Mouse (Mus musculus) heart, embryonic 15.5 days (tissue): Measurements from ENCODE around the gene Ackr3. TPM values are rescaled to one million over a fixed set of nuclear protein-coding genes. Genes with fewer than 3 reads are reported as not detected.
A peak's percentile ranks its signal among the peaks of the same experiment; 100 is the strongest.

ENCODE experiments used
- ATAC-seq: fragments of 200-750 bp; cut with Nextera tagmentation; replicated peaks from 2 replicates; pipeline ENCODE4 v1.8.0; 2017; ENCODE audit warnings: low read depth, moderate TSS enrichment; ENCODE audit not compliant: insufficient number of reproducible peaks, insufficient read depth, low FRiP score
- H3K27ac ChIP-seq: fragments of 300-500 bp; sonication (generic); 2 replicates; pipeline ENCODE4 v1.5.1; 2015; ENCODE audit warnings: mild to moderate bottlenecking, inconsistent platforms
- H3K27me3 ChIP-seq: fragments of 300-500 bp; sonication (generic); 2 replicates; pipeline ENCODE4 v1.6.1; 2015; ENCODE audit warnings: inconsistent platforms
- H3K36me3 ChIP-seq: fragments of 300-500 bp; sonication (generic); 2 replicates; pipeline ENCODE4 v1.6.1; 2015; ENCODE audit warnings: mild to moderate bottlenecking, inconsistent platforms
- H3K4me1 ChIP-seq: fragments of 300-500 bp; sonication (generic); replicated peaks from 2 replicates; pipeline ENCODE4 v1.6.1; 2015; ENCODE audit warnings: inconsistent platforms
- H3K4me2 ChIP-seq: fragments of 300-500 bp; sonication (generic); 2 replicates; pipeline ENCODE4 v1.6.1; 2015; ENCODE audit warnings: inconsistent platforms, mild to moderate bottlenecking, moderate library complexity
- H3K4me3 ChIP-seq: fragments of 300-500 bp; sonication (generic); 2 replicates; pipeline ENCODE4 v1.5.1; 2015; ENCODE audit warnings: mild to moderate bottlenecking, inconsistent platforms
- H3K9ac ChIP-seq: fragments of 300-500 bp; sonication (generic); 2 replicates; pipeline ENCODE4 v1.6.1; 2015; ENCODE audit warnings: mild to moderate bottlenecking, inconsistent platforms
- H3K9me3 ChIP-seq: fragments of 300-500 bp; sonication (generic); replicated peaks from 2 replicates; pipeline ENCODE4 v1.6.1; 2016; ENCODE audit warnings: inconsistent platforms
- WGBS: fragments of 180-500 bp; shearing (Covaris S2); methylation state at CpG from one replicate; pipeline ENCODE4 v1.1.7; 2015; ENCODE audit warnings: mixed read lengths; 5-methylcytosine and 5-hydroxymethylcytosine counted together
- polyA plus RNA-seq: library from polyadenylated mRNA; unstranded; fragments of >200 nt; fragmentation: Nextera tagmentation; extraction: Ambion mirVana; gene quantifications from 2 replicates; pipeline ENCODE4 v1.2.1, GENCODE M21; 2015

The Ackr3 gene
- polyA plus RNA-seq: 26.9 and 29.0 TPM in 2 replicates

DNA sequence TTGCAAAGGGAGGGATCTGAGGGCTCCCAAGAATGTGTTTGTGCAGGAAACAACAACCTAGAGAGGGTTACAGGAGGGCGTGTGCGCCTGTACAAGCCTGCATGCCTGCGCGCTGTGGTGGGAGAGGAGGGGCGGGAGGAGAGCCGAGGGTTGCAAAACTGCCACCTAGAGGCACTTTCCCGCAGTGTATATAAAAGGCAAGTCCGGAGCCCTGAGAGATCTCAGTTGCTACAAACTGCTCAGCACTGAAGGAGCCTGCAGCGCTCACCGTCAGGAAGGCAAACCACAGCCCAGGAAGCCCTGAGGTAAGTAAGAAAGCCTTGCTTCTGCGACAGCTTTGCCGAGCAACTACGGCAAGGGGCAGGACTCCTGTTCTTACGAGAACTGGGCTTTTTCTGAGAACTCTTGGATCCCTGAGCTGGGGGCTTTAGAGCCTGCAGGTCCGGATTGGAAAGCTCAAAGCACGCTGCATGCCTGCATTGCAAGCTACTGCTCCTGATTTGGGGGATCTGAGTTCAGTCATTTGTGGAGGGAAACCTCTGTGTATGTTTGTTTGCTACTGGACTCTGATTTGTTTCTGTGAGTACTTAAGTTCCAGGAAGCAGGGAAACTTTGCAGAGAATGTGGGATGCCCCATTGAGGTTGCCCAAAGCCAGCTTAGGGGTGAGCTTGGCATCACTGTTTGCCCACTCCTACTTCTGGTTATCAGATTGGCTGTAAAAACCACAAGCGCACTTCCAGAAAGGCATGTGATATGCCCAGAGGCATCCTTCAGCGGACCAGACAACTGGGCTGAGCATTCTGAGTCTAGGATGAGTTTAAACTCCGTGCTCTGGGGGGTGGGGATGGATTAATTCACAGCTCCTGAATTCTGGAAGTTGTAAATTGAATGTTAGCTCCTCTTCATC, at the start of gene Ackr3:
Ackr3 (plus strand) TSS at position 198 of the 908 bp plus-strand sequence.
- H3K27me3 ChIP-seq: peaks cover 27% of the 10 kb centered on the region
- 2% methylated on average over 19 of the region's 19 CpGs for WGBS
- ATAC-seq: peak; percentile 79
- H3K4me1 ChIP-seq: peaks cover 51% of the 10 kb centered on the region
- peak within 1 kb of the TSS; percentile 58 for H3K4me3 ChIP-seq
- peak within 1 kb of the TSS; percentile 60 for H3K9ac ChIP-seq
- peak within 1 kb of the TSS; percentile 70 for H3K27ac ChIP-seq
- H3K36me3 ChIP-seq: no peaks in the 10 kb centered on the region
- no peaks in the 10 kb centered on the region for H3K9me3 ChIP-seq
- H3K4me2 ChIP-seq: peak within 1 kb of the TSS; percentile 69

DNA sequence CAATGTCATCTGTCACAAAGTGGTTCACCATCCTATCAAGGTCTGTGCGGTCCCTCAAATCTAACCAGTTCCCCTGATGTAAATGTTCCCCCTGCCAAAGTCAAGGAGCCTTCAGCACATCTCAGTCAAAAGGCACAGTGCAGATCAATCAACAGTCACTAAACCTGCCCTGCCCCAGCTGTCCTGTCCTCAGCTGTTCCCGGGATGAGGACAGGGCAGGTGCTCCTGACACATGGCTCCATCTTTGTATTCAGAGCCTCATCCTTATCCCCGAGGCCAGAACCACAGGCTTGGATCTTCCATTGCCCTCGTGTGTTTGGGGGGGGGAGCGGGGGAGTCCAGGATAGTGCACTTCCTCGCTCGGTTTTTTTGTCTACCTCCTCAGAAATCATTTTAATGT, 47.2 kb upstream of the Ackr3 start:
- peaks cover 53% of the 10 kb centered on the region for H3K27me3 ChIP-seq
- no peak for ATAC-seq
- no peak overlapping the region for H3K4me3 ChIP-seq
- no peak overlapping the region for H3K4me2 ChIP-seq
- H3K27ac ChIP-seq: no peak overlapping the region
- peaks cover 21% of the 10 kb centered on the region for H3K4me1 ChIP-seq
- no peaks in the 10 kb centered on the region for H3K9me3 ChIP-seq
- H3K9ac ChIP-seq: no peak overlapping the region
- H3K36me3 ChIP-seq: no peaks in the 10 kb centered on the region
- WGBS: 43% methylated on average over 7 of the region's 7 CpGs

DNA sequence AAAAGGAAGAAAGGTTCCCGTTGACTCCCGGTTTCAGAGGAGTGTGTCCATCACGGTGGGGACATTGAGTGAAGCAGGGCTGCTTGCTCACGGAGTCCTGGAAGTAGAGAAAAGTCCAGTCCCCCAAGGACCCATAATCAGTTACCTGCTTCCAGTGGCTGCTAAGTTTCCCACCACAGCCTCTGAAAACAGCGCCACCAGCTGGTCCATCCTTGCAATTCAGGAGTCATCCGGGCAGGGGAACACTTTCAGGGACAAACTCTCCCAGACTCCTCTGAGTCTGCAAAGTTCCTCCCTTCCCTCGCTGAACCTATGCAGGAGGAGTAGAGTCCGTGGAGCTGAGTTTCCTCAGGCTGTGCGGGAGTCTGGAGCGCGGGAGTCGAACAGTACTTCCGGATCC, 43.9 kb upstream of the Ackr3 start:
- Histone ChIP-seq H3K4me1 (peaks cover 10% of the 10 kb centered on the region; the same call in 1 of the 2 replicates), H3K9me3 (no peaks in the 10 kb centered on the region), H3K4me3 (no peak overlapping the region), H3K27me3 (peaks cover 37% of the 10 kb centered on the region), H3K36me3 (no peaks in the 10 kb centered on the region), H3K4me2 (no peak overlapping the region), H3K9ac (no peak overlapping the region), H3K27ac (no peak overlapping the region)
- ATAC-seq: no peak
- 39% methylated on average over 13 of the region's 13 CpGs for WGBS

DNA sequence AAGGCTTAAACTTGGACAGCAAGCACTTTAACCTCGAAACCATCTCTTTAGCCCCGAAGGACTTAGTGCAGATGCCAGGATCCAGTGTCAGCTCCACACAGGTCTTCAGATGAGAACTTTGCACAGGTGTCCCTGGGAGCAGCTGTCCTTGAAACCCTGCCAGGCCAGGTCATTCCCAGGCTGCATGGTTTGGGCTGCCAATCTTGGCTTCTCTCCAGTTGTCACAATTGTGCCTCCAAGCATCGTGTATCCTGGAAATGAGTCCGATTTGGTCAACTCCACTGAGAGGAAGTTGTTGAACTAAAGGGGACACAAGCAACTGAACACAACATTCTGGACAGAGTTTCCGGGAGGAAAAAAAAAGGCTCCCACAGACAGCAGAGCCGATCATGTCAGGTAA, 42.2 kb upstream of the Ackr3 start:
- peaks cover 25% of the 10 kb centered on the region for H3K27me3 ChIP-seq
- ATAC-seq: no peak

DNA sequence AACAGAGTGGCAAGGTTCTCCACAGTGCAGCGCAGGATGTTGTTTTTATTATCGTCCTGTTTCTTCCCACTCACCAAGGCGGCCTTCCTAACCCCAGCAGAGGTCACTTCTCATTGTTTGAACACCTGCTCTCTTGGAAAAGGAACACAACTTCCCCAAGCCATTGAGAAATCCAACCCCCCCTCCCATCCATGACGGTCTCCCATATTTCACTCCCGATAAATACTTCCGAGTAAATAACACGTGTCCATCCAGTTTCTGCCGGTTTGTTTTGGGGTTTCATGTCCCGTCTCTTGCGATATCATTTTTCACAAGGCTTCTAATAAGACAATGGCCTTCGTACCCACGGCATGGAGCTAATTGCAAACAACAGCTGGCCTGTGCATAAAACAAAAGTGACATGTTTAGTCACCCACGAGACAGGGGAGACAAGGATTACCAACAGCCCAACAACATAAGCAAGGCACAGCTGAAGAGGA, 41.4 kb upstream of the Ackr3 start:
- Histone ChIP-seq H3K9me3 (no peaks in the 10 kb centered on the region), H3K4me2 (no peak overlapping the region), H3K27ac (0 out of 2 replicates have a peak overlapping the region, but pooled peaks have one; percentile 31), H3K27me3 (peaks cover 22% of the 10 kb centered on the region), H3K4me3 (no peak overlapping the region), H3K4me1 (0 out of 2 replicates have a peak, but pooled peaks cover 2% of the 10 kb centered on the region), H3K36me3 (no peaks in the 10 kb centered on the region), H3K9ac (no peak overlapping the region)
- 71% methylated on average over 13 of the region's 13 CpGs for WGBS
- no peak for ATAC-seq

More for the DNA sequence above, 42.2 kb upstream of the Ackr3 start:
- H3K9me3 ChIP-seq: no peaks in the 10 kb centered on the region
- no peaks in the 10 kb centered on the region for H3K36me3 ChIP-seq
- H3K4me1 ChIP-seq: peaks cover 9% of the 10 kb centered on the region; the same call in 1 of the 2 replicates
- H3K9ac ChIP-seq: no peak overlapping the region
- H3K27ac ChIP-seq: no peak overlapping the region
- no peak overlapping the region for H3K4me3 ChIP-seq
- 70% methylated on average over 6 of the region's 6 CpGs for WGBS
- H3K4me2 ChIP-seq: no peak overlapping the region

DNA sequence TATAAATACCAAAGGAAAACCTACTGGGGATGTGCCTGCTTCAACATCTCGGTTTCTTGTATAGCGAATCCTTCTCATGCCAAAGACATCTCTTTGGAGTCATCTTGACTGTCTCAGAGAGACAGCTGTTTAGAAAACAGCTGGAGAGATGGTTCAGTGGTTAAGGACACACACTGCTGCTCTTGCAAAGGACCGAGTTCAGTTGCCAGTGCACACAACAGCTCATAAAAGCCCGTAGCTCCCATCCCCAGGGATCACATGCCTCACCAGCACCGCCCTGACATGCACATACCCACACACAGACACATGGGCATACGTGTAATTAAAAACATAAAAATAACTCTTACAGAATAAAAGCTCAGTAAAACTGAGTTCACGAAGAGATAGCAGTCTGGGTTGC, 40.6 kb upstream of the Ackr3 start:
- ATAC-seq: no peak
- peaks cover 15% of the 10 kb centered on the region for H3K27me3 ChIP-seq
- no peak overlapping the region for H3K4me2 ChIP-seq
- 71% methylated on average over 7 of the region's 7 CpGs for WGBS
- 0 out of 2 replicates have a peak, but pooled peaks cover 2% of the 10 kb centered on the region for H3K4me1 ChIP-seq
- 0 out of 2 replicates have a peak overlapping the region, but pooled peaks have one; percentile 31 for H3K27ac ChIP-seq
- H3K4me3 ChIP-seq: no peak overlapping the region
- H3K9ac ChIP-seq: no peak overlapping the region
- no peaks in the 10 kb centered on the region for H3K9me3 ChIP-seq
- H3K36me3 ChIP-seq: no peaks in the 10 kb centered on the region

DNA sequence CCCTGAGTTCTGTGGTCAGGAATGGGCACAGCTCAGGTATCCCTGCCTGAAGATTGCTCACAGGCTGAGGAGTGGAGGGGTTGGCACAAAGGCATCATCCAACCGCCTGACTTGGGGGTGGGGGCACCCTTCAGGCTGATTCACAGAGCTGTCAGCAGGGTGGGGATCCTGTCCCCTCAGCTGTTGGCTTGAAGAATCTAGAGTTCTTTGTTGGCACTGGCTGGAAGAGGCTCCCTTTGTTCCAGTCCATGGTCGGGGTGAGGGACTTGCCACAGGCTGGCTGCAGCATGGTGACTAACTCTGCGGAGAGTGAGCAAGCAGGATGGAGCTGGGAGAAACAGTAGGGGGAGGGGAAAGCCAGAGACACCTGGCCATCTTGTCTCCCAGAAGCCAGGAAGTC, 39.5 kb upstream of the Ackr3 start:
- WGBS: 56% methylated on average over 3 of the region's 3 CpGs
- Histone ChIP-seq H3K27ac (no peak overlapping the region), H3K36me3 (no peaks in the 10 kb centered on the region), H3K4me1 (0 out of 2 replicates have a peak, but pooled peaks cover 2% of the 10 kb centered on the region), H3K4me2 (no peak overlapping the region), H3K9me3 (no peaks in the 10 kb centered on the region), H3K9ac (no peak overlapping the region), H3K27me3 (peaks cover 12% of the 10 kb centered on the region), H3K4me3 (no peak overlapping the region)
- no peak for ATAC-seq

DNA sequence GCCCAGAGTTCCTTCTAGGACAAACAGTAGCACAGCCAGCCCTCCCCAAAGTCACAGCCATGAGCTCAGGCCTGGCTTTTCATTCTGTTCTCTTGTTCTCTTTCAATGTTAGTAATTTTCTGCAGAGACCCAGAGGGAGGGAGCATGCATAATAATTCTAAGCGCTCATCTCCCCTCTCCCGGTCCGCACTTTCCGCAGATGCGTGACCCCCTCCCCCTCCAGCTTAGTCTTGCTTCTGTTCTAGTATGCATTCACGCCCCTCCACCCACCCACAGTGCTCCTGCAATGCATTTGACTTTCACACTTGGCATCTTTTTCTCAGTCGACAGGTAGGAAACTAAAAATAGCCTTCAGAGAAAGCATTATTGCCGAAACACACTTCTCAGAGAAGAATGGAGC, 29.4 kb upstream of the Ackr3 start:
- H3K36me3 ChIP-seq: no peaks in the 10 kb centered on the region
- peaks cover 5% of the 10 kb centered on the region; the same call in 1 of the 2 replicates for H3K4me1 ChIP-seq
- H3K4me2 ChIP-seq: no peak overlapping the region
- no peaks in the 10 kb centered on the region for H3K9me3 ChIP-seq
- no peak overlapping the region for H3K9ac ChIP-seq
- no peak for ATAC-seq
- WGBS: 73% methylated on average over 8 of the region's 8 CpGs
- H3K27me3 ChIP-seq: 0 out of 2 replicates have a peak, but pooled peaks cover 2% of the 10 kb centered on the region
- no peak overlapping the region for H3K4me3 ChIP-seq
- no peak overlapping the region for H3K27ac ChIP-seq

DNA sequence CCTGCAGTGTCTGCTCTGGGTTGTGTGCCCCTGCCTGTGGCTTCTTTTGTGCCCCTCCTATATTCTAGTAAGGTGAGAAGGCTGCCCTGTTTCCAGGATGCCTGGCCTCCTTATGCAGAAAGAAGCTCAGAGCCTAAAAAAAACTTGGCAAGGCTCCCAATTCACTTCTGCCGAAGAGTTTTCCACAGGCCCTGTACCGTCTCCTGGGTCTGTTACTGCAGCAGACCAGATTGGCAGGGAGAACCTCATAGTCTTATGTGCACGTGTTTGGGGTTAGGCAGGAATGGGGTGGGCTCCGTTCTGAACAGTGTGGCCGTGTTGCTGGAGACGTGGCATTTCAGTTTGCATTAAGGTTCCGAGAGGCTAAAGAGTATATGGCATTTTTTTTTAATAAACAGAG, 27.6 kb upstream of the Ackr3 start:
- ATAC-seq: no peak
- no peaks in the 10 kb centered on the region for H3K36me3 ChIP-seq
- H3K9me3 ChIP-seq: no peaks in the 10 kb centered on the region
- no peak overlapping the region for H3K9ac ChIP-seq
- H3K4me3 ChIP-seq: no peak overlapping the region
- peaks cover 5% of the 10 kb centered on the region; the same call in 1 of the 2 replicates for H3K4me1 ChIP-seq
- no peak overlapping the region for H3K4me2 ChIP-seq
- no peak overlapping the region for H3K27ac ChIP-seq
- 36% methylated on average over 7 of the region's 7 CpGs for WGBS
- 0 out of 2 replicates have a peak, but pooled peaks cover 7% of the 10 kb centered on the region for H3K27me3 ChIP-seq

DNA sequence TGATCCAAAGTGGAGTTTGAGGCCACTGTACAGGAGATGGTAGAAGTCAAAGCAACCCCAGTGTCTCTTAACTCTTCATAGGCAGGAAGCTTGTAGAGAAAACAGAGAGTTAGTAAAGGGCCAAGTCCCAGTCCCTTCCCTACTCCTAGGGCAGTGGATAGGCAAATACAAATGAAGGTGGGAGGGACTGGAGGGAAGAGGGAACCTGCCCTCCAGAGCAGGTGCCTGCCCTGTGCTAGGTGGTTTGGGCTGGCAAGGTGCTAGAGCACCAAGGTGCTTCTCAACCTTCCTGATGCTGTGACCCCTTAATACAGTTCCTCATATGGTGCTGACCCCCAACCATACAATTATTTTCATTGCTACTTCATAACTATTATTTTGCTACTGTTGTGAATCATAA, 26.2 kb upstream of the Ackr3 start:
- Histone ChIP-seq H3K4me1 (peaks cover 5% of the 10 kb centered on the region; the same call in 1 of the 2 replicates), H3K36me3 (no peaks in the 10 kb centered on the region), H3K4me3 (no peak overlapping the region), H3K4me2 (no peak overlapping the region), H3K27ac (no peak overlapping the region), H3K9me3 (no peaks in the 10 kb centered on the region), H3K27me3 (peaks cover 7% of the 10 kb centered on the region; the same call in 1 of the 2 replicates), H3K9ac (no peak overlapping the region)
- ATAC-seq: no peak

DNA sequence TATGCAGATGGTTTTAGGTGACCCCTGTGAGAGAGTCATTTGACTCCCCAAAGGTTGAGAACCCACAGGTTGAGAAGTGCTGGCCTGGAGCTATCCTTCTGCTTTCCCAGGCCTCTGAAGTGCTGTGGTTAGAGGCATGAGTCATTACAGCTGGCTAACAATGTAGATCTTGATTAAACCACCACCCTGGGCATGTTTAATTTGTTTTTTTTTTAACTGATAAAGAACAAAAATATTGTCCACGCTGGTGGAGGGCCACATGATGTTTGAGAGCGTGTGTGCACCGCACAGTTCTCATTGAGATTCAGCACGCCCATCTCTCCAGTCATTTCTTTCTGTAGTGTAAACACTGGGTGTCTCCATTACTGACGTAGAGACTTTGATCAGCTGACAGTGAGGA, 25.8 kb upstream of the Ackr3 start:
- Histone ChIP-seq H3K4me2 (no peak overlapping the region), H3K4me3 (no peak overlapping the region), H3K27ac (no peak overlapping the region), H3K9me3 (no peaks in the 10 kb centered on the region), H3K36me3 (no peaks in the 10 kb centered on the region), H3K4me1 (peaks cover 5% of the 10 kb centered on the region; the same call in 1 of the 2 replicates), H3K27me3 (peaks cover 7% of the 10 kb centered on the region; the same call in 1 of the 2 replicates), H3K9ac (no peak overlapping the region)
- no peak for ATAC-seq
- WGBS: 56% methylated on average over 5 of the region's 5 CpGs
